Mouse (Mus musculus): ENCODE measurements around the gene Tmem185a. TPM values are rescaled to one million over a fixed set of nuclear protein-coding genes. Genes with fewer than 3 reads are reported as not detected.

Tmem185a gene
- polyA plus RNA-seq (2021; fragmentation: Nextera tagmentation): 36.1 and 38.6 TPM in 2 replicates
- long read RNA-seq, experiment 1, transcript Tmem185a-202 (7 exons, 1,307 nt): major isoform, 158 of 201 reads
- long read RNA-seq, experiment 1, partial matches to known transcripts: 7 of 201 reads
- long read RNA-seq, experiment 1, other reads (novel, unspliced or antisense): 34 of 201 reads
- long read RNA-seq, experiment 2, transcript Tmem185a-202 (7 exons, 1,307 nt): major isoform, 20 of 35 reads
- long read RNA-seq, experiment 2, partial matches to known transcripts: 2 of 35 reads
- long read RNA-seq, experiment 2, other reads (novel, unspliced or antisense): 13 of 35 reads

GRCm38 (mm10) chrX:70476792-70477776 is at the start of gene Tmem185a:
Gene Tmem185a, minus strand, starts transcription at chrX:70477180.

Other genes starting within 250 kb of the Tmem185a start
- gene Ids, start 112.1 kb downstream of the Tmem185a start, polyA plus RNA-seq (2021; fragmentation: Nextera tagmentation): 63.7 and 98.9 TPM in 2 replicates
- gene 1110012L19Rik, start 91.3 kb downstream of the Tmem185a start, polyA plus RNA-seq (2021; fragmentation: Nextera tagmentation): 29.5 and 35.1 TPM in 2 replicates

All from left cerebral cortex, adult 6 months (tissue).